Mouse (Mus musculus): Measurements from ENCODE around the gene Emg1.

The Emg1 gene

GRCm38 (mm10) chr6:124740888-124741761 is 29.1 kb upstream of the Emg1 start, which contains the start of gene Grcc10:
TSS of gene Grcc10 (minus strand) at chr6:124741374.
- peak; percentile 90 for DNase-seq

- peak; percentile 64 for DNase-seq
Measured at GRCm38 (mm10) chr6:124740211-124740887, 28.4 kb upstream of the Emg1 start.

- DNase-seq: no peak
Measured at GRCm38 (mm10) chr6:124739231-124739796, 27.3 kb upstream of the Emg1 start.

GRCm38 (mm10) chr6:124738511-124739023 is 26.6 kb upstream of the Emg1 start, which contains the start of gene Ptpn6:
TSS of gene Ptpn6 (minus strand) at chr6:124738714.
- DNase-seq: peak; percentile 96

GRCm38 (mm10) chr6:124737040-124737439 is 25.1 kb upstream of the Emg1 start:
- DNase-seq: no peak

- DNase-seq: no peak
Measured at GRCm38 (mm10) chr6:124734417-124734816, 22.4 kb upstream of the Emg1 start.

- no peak for DNase-seq
Measured at GRCm38 (mm10) chr6:124732476-124733370, 20.7 kb upstream of the Emg1 start.

GRCm38 (mm10) chr6:124731038-124731437 is 19.1 kb upstream of the Emg1 start:
- DNase-seq: no peak

- no peak for DNase-seq
Measured at GRCm38 (mm10) chr6:124729850-124730705, 18.1 kb upstream of the Emg1 start.

GRCm38 (mm10) chr6:124728621-124729020 is 16.6 kb upstream of the Emg1 start:
- DNase-seq: no peak

GRCm38 (mm10) chr6:124724472-124724871 is 12.5 kb upstream of the Emg1 start:
- DNase-seq: no peak

- DNase-seq: no peak
Measured at GRCm38 (mm10) chr6:124723541-124723940, 11.6 kb upstream of the Emg1 start.

GRCm38 (mm10) chr6:124722876-124723473 is 11.0 kb upstream of the Emg1 start:
- DNase-seq: no peak

- DNase-seq: no peak
Measured at GRCm38 (mm10) chr6:124720904-124721303, 8.9 kb upstream of the Emg1 start.

- no peak for DNase-seq
Measured at GRCm38 (mm10) chr6:124719354-124719978, 7.5 kb upstream of the Emg1 start.

- peak; percentile 55 for DNase-seq
Measured at GRCm38 (mm10) chr6:124718703-124719102, 6.7 kb upstream of the Emg1 start.

GRCm38 (mm10) chr6:124717968-124718367 is 6.0 kb upstream of the Emg1 start:
- DNase-seq: no peak

GRCm38 (mm10) chr6:124716864-124717490 is 5.0 kb upstream of the Emg1 start:
- peak; percentile 58 for DNase-seq

GRCm38 (mm10) chr6:124712918-124713317 is 940 bp upstream of the Emg1 start:
- DNase-seq: no peak

Measured in kidney, adult 9 months (tissue).